Mouse (Mus musculus): ENCODE measurements at regions not wholly inside any gene's neighbourhood (a gene's known extent, or its start where the extent isn't known, plus 50 kb on each side); places are given as distances from the start of the nearest gene placed in this dataset.
"Not testable (repeated sequence)": the region's sequence is repeated elsewhere in the genome, so short reads cannot be mapped to it uniquely, and the experiment has no call there.

DNA sequence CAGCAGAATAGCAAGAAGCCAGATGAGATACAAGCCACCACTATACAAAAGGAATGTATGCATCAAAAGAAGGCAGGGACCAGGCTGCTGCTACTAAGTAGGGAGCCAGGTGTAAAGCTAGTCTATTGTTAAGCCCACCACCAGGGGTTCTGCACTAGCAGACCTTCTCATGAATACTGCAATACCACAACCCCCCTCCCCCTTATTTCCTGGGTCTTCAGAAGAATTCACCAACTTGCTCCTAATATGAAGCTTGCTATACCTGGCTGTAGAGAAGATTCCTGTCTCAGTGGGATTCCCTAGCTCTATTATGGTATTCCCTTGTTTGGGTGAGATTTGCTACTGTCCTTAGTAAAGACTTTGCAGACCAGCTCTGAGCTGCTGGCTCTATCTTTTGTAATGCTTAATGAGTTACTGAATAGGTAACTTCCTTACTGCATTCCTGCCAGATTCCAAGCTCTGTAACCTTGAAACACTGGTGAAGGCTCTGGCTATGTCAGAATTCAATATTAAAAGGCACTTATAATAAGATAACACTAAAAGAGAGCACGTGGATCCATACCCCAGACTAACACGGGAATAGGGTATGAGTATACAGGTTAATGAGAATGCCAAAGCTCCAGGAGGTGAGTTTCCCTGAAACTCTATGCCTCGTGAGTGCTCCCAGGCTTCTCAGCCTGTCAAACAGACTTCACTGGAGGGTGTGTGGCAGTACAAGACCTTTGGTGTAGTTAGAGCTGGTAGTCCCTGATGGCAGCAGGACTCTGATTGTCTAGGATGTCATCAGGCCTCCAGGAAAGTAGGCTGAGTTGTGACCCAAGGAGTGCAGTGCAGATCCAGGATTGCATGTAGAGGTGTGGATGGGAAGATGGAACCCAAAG is 455.5 kb downstream of the Plxdc2 start:
- not testable (repeated sequence) for H3K9me3 ChIP-seq (ENCODE audit: low read length); H3K9ac ChIP-seq (replicated peaks); H3K4me3 ChIP-seq (ENCODE audit: low read depth, low read length); H3K36me3 ChIP-seq (replicated peaks; ENCODE audit: insufficient read depth, low read length); ATAC-seq; H3K4me2 ChIP-seq (ENCODE audit: low read depth, low read length); H3K4me1 ChIP-seq (ENCODE audit: insufficient read depth); H3K27ac ChIP-seq (ENCODE audit: low read depth); H3K27me3 ChIP-seq (ENCODE audit: insufficient read depth, low read length); DNase-seq
- WGBS (ENCODE audit: insufficient replicate concordance) = 57% methylated on average over 3 of the region's 3 CpGs

DNA sequence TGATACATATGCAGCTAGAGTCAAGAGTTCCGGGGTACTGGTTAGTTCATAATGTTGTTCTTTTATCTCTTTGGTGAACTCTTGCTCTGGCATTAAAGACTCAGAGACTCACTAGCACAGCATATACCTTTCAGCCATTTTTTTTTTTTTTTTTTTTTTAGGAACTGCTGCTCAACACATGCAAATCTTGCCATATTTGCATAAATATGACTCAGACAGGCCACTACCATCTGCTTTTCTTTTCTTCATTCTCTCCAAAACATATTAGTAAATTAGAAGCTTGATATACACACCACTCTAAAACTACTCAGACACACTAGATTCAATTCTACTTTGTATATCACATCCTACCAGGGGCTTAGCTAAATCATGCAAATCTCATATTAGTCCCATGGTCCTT is 464.3 kb downstream of the Plxdc2 start:
- 85% methylated on average over 1 of the region's 1 CpGs for WGBS (ENCODE audit: insufficient replicate concordance)
- no peaks in the 10 kb centered on the region for H3K27me3 ChIP-seq (ENCODE audit: insufficient read depth, low read length)
- H3K4me2 ChIP-seq (ENCODE audit: low read depth, low read length) = no peak overlapping the region
- no peak overlapping the region for H3K27ac ChIP-seq (ENCODE audit: low read depth)
- H3K4me1 ChIP-seq (ENCODE audit: insufficient read depth) = no peaks in the 10 kb centered on the region
- H3K9ac ChIP-seq (replicated peaks) = no peak overlapping the region
- H3K36me3 ChIP-seq (replicated peaks; ENCODE audit: insufficient read depth, low read length) = no peaks in the 10 kb centered on the region
- no peak for TF ChIP-seq CTCF (IDR thresholded peaks at IDR 0.05; ENCODE audit: low read depth)
- TF ChIP-seq EP300 (IDR thresholded peaks at IDR 0.05; ENCODE audit: low read depth) = no peak
- no peak for ATAC-seq
- no peak for DNase-seq
- H3K9me3 ChIP-seq (ENCODE audit: low read length) = no peaks in the 10 kb centered on the region
- H3K4me3 ChIP-seq (ENCODE audit: low read depth, low read length) = no peak overlapping the region

DNA sequence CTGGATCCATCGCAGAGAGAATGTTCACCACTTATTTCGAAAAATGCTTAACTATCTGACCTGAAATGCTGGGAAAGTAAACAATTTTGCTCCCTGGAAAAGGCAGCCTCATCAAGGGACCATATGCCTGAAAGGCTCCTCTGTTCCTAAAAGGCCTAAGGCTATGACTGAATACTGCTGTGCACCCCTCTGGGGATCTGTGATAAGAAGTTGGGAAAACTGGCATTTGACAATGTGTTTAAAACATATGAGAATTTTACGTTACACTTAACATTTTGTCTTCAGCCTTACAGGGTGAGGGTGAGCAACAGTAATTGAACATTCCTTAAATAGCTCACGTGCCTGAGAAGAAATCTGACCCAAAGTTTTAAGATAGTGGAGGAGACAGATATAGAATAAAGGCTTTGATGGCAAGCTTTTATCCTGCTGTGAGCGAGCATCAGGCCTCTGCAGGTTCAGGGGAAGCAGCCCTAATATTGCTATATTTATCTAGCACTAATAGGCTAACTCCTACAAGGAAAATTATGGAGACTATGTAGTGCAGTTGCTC is 468.7 kb downstream of the Plxdc2 start:
- Histone ChIP-seq H3K9ac (replicated peaks) (no peak overlapping the region), H3K27ac (ENCODE audit: low read depth) (no peak overlapping the region), H3K4me1 (ENCODE audit: insufficient read depth) (no peaks in the 10 kb centered on the region), H3K36me3 (replicated peaks; ENCODE audit: insufficient read depth, low read length) (no peaks in the 10 kb centered on the region), H3K4me2 (ENCODE audit: low read depth, low read length) (no peak overlapping the region), H3K27me3 (ENCODE audit: insufficient read depth, low read length) (no peaks in the 10 kb centered on the region), H3K4me3 (ENCODE audit: low read depth, low read length) (no peak overlapping the region), H3K9me3 (ENCODE audit: low read length) (no peaks in the 10 kb centered on the region)
- TF ChIP-seq CTCF (IDR thresholded peaks at IDR 0.05; ENCODE audit: low read depth) (no peak), EP300 (IDR thresholded peaks at IDR 0.05; ENCODE audit: low read depth) (no peak)
- DNase-seq (no peak), ATAC-seq (no peak)
- WGBS (ENCODE audit: insufficient replicate concordance) = 60% methylated on average over 5 of the region's 5 CpGs

DNA sequence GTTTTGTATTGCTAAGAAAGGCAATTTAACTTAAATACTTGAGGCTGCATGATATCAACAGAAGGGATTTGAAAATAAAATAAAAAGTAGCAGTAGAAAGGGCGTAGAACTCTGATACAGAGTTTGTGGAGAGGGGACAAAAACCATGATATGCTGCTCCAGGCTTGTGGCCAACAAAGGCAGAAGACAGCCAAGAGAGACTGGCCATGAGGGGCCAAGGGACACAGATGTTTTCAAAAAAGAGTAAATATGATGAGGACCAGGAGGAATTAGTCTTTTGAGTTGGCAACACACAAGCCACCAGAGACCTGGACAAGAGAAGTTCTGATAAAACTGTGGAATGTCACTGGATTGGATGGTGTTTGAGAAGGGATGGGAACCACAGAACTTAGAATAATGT is 471.2 kb downstream of the Plxdc2 start:
- WGBS (ENCODE audit: insufficient replicate concordance) = 64% methylated on average over 1 of the region's 1 CpGs
- Histone ChIP-seq H3K9me3 (ENCODE audit: low read length) (no peaks in the 10 kb centered on the region), H3K27me3 (ENCODE audit: insufficient read depth, low read length) (no peaks in the 10 kb centered on the region), H3K27ac (ENCODE audit: low read depth) (no peak overlapping the region), H3K4me2 (ENCODE audit: low read depth, low read length) (no peak overlapping the region), H3K36me3 (replicated peaks; ENCODE audit: insufficient read depth, low read length) (no peaks in the 10 kb centered on the region), H3K4me1 (ENCODE audit: insufficient read depth) (no peaks in the 10 kb centered on the region), H3K9ac (replicated peaks) (no peak overlapping the region), H3K4me3 (ENCODE audit: low read depth, low read length) (no peak overlapping the region)
- ATAC-seq (no peak), DNase-seq (no peak)
- TF ChIP-seq CTCF (IDR thresholded peaks at IDR 0.05; ENCODE audit: low read depth) (no peak), EP300 (IDR thresholded peaks at IDR 0.05; ENCODE audit: low read depth) (no peak)

DNA sequence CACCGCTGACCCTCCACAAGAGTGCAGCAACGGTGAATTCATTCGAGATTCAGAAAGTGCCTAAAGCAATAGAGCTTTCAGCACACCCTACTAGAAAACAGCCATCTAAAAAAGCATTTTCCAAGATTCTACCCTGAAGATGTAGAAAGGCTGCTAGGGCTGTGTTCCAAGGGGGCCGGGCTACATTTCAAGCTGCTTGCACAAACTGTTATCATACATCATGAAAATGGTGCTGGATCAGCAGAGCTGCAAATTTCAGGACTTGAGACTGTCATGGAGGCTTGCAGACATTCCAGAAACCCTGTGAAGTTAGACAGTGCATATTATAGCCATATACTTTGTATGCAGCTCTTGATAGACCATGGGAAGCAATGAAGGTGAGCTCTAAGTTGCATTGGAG is 479.9 kb downstream of the Plxdc2 start:
- WGBS (ENCODE audit: insufficient replicate concordance) = 73% methylated on average over 4 of the region's 4 CpGs
- H3K4me2 ChIP-seq (ENCODE audit: low read depth, low read length) = no peak overlapping the region

DNA sequence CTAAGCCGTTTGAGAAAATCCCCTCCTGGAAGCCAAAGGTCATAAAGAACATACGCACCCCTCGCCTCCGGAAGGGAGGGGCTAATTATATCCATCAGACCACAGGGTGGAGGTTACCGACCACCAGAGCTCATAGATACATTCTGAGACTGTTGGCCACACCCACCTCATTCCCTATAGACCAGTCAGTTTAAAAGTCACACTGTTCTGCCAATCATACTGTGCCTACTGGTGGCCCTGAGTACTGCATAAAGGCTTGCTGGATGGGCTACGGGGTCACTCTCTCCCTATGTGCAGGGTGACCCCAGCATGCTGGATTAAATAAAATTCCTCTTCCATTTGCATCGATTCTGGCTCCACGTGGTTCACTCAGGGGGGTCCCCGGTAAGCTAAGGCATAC is 482.6 kb downstream of the Plxdc2 start:
- Histone ChIP-seq H3K4me3 (ENCODE audit: low read depth, low read length) (no peak overlapping the region), H3K27ac (ENCODE audit: low read depth) (no peak overlapping the region), H3K36me3 (replicated peaks; ENCODE audit: insufficient read depth, low read length) (no peaks in the 10 kb centered on the region), H3K27me3 (ENCODE audit: insufficient read depth, low read length) (no peaks in the 10 kb centered on the region), H3K9me3 (ENCODE audit: low read length) (no peaks in the 10 kb centered on the region), H3K4me1 (ENCODE audit: insufficient read depth) (no peaks in the 10 kb centered on the region), H3K4me2 (ENCODE audit: low read depth, low read length) (no peak overlapping the region), H3K9ac (replicated peaks) (no peak overlapping the region)
- 76% methylated on average over 9 of the region's 9 CpGs for WGBS (ENCODE audit: insufficient replicate concordance)
- no peak for ATAC-seq
- TF ChIP-seq EP300 (IDR thresholded peaks at IDR 0.05; ENCODE audit: low read depth) (no peak), CTCF (IDR thresholded peaks at IDR 0.05; ENCODE audit: low read depth) (no peak)
- DNase-seq = no peak

More for the DNA sequence above, 479.9 kb downstream of the Plxdc2 start:
- ATAC-seq (no peak), DNase-seq (no peak)
- no peaks in the 10 kb centered on the region for H3K9me3 ChIP-seq (ENCODE audit: low read length)
- H3K4me1 ChIP-seq (ENCODE audit: insufficient read depth) = no peaks in the 10 kb centered on the region
- no peak overlapping the region for H3K4me3 ChIP-seq (ENCODE audit: low read depth, low read length)
- H3K27me3 ChIP-seq (ENCODE audit: insufficient read depth, low read length) = no peaks in the 10 kb centered on the region
- H3K36me3 ChIP-seq (replicated peaks; ENCODE audit: insufficient read depth, low read length) = no peaks in the 10 kb centered on the region
- H3K27ac ChIP-seq (ENCODE audit: low read depth) = no peak overlapping the region
- H3K9ac ChIP-seq (replicated peaks) = no peak overlapping the region
- TF ChIP-seq CTCF (IDR thresholded peaks at IDR 0.05; ENCODE audit: low read depth) = no peak
- TF ChIP-seq EP300 (IDR thresholded peaks at IDR 0.05; ENCODE audit: low read depth) = no peak

Measured in liver, postnatal 0 days (tissue).